Mouse (Mus musculus) CD4-positive, CD25-positive, alpha-beta regulatory T cell, adult 9 weeks (primary cell): ENCODE results near the gene Kat8. TPM values are rescaled to one million over a fixed set of nuclear protein-coding genes. Genes with fewer than 3 reads are reported as not detected.

Experiments used
- polyA plus RNA-seq: library from polyadenylated mRNA; unstranded; fragments of 100-300 nt; shearing (Covaris generic); gene quantifications from one replicate; pipeline ENCODE4 v1.2.1, GENCODE M21; 2017

The Kat8 gene
- 57.8 TPM for polyA plus RNA-seq

DNA sequence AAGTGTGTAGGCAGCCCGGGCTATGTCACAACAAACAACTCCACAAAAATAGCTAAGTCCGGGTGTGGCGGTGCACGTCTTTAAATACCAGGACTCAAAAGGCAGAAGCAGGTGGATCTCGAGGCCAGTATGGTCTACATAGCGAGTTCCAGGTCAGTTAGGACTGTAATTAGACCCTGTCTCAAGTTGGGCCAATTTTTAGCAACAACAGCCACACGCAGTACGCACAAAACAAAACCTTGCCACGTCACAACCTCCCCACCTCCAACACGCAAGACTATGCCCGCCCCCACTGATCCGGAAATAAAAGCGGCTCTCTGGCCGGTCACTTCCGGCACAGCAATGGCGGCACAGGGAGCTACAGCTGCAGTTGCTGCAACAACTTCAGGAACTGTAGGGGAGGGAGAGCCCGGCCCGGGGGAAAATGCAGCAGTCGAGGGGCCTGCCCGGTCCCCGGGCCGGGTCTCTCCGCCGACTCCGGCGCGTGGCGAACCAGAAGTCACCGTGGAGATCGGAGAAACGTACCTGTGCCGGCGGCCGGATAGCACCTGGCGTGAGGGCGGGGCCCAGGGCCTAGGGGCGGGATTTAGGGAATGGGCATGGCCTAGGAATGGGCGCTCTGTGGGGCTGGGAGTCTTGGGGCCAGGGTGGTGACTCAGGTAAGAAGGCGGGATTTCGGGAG is at the start of gene Kat8:
TSS of gene Kat8 (plus strand) at position 327 of the 682 bp plus-strand sequence.

DNA sequence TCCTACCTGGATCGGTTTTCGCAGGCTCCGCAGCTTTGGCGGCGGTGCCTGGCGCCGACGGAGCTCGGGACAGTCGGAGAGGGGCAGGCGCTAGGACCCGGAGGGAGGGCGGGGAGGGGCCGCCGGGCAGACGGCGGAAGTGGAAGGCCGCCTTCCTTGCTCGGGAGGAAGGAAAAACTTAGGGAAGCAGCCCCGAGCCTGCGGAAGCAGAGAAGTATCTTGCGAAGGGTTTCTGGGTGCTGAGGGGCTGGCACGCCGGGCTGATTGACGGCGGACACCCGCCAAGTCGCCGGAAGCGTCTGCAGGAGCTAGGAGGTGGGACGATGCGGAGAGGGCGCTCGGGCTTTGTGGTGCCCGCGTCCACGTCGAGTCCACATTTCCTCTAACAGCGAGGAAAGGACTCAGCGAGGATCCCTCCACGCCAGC is 36.3 kb upstream of the Kat8 start, which contains the start of gene Zfp646:
TSS of gene Zfp646 (plus strand) at position 181 of the 426 bp plus-strand sequence.

DNA sequence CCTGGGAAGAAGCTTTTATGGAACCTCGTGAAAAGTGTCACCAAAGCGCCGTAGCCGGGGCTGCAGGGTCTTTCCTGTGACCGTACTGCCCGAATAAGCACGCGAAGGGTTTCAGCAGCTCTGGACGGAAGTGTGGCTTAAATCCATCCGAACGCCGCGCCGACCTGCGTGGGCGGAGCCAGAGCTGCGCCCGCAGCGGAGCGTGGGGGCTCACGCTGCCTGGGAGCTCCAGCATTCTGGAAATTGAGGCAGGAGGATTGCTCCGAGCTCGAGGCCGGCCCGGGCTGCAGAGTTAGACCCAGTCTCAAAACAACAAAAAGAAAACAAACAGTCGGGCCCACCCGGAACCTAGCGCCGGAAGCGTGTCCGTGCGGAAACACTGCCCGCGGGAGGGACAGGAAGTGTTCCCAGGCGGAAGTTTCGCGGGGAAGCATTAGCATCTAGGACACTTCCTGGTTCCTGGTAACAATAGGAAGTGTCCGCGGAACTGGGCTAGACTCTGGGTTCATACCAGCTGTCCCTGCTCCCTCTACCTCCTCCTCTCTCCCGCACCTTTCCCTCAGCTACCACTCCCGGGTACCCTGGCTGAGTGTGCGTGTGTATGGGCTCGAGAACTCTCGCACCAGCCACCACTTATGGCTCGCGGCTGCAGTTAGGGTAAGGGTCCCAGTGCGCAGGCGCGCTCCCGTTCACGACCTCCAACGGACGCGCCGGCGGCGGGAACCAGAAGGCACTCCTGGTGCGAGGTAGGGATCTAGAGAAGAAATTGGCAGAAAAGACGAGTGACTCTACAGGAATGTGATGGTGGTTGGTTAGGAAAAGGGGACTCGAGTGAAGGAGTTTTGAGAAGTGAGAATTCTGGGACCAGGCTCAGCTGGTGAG is 35.6 kb upstream of the Kat8 start, which contains the start of gene Zfp668:
TSS of gene Zfp668 (minus strand) at position 362 of the 882 bp plus-strand sequence.

DNA sequence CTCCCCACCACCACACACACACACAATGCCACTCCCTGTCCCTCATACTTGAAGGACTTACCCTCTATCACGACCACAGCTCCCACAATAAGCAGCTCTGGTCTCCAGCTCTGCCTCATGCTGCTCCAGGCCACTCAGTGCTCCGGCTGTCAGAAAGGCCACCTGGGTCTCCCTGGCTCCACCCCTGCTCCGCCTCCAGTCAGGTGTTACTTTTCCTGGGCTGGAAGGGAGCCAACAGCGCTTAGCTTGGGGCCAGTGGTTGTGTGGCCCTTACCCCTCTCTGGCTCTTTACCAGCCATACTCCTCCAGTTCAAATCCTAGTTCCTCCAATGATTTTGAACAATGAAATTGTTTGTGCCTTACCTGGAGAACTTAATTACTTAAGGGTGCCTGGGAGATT is 21.5 kb upstream of the Kat8 start, which contains the start of gene Prss53:
TSS of gene Prss53 (minus strand) at position 173 of the 400 bp plus-strand sequence.

DNA sequence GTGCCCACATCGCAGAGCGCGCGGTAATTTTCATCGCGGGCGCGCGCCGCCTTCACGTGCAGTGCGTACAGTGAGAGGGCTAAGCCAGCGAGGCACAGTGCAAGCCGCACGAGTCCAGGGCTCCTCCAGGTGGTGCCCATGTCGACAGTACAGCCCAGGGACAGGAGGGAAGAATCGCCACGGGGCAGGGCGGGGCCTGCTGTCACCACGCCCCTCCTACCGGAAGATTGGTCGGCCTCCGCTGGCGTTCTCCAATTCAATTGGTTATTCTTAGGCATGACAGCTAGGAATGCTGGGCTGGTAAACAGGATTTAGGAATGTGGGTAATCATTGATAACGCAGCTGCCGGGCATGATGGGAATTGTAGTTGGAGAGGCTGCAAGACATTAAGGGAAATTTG is 16.9 kb upstream of the Kat8 start, which contains the start of the genes Gm21974 and Vkorc1:
TSS of gene Gm21974 (minus strand) at position 13 of the 400 bp plus-strand sequence.
TSS of gene Vkorc1 (minus strand) at position 176 of the 400 bp plus-strand sequence.

DNA sequence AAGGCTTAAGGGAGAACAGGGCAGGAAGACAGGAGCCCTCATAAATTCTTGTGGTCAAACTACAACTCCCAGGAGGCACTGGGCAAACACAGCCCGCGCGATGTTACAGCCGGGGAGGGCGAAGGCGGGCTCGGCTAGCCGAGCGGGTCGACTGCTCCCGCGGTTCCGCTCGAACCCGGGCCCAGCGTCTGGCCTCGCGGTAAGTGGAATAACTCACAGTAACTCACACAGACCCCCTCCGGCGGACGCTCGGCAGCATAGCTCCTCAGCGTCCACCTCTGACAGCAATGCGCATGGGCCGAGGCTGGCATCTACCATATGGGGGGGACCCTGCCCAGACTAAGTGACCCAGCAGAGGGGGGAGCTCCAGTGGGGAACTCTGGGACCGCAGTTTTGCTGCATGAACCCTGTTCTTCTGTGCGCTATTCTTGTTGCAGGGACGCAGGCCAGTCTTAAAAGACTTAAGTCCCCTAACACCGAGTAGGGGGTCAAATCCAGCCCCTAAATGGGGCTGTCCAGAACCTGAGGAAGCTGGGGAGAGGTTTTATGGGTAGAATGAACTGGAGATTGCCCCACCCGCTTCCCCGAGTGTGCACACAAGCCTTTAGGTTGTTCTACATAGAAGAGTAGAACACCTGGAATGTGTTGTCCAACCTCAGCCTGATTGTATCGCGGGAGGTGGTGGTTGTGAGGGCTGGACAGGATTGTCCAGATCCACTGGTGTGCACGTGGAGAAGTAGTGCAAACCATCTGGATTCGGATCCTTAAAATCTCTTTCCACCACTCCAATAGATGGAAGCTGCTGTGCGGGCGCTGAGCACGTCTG is 8.1 kb upstream of the Kat8 start, which contains the start of gene Bckdk:
TSS of gene Bckdk (plus strand) at position 112 of the 826 bp plus-strand sequence.

DNA sequence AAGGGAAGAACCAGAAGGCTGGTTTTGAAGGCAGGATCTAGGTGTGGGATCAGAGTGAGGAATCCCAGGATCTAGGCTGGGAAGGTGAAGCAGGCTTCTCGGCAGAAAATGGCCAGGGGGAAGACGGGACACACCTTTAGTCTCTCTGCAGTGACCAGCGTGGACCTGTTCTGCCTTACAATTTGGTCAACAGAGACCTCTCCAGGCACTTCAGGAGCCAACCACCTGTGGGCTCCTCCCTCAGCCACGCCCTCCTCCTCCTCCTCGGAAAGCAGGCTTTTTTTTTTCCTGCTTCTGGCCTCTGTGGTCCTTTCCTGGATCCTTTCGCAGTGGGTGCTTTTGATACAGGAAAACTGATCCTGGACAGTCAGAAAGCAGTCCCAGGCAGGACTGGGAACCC is 17.6 kb downstream of the Kat8 start, which contains the start of gene Prss8:
TSS of gene Prss8 (minus strand) at position 182 of the 400 bp plus-strand sequence.

DNA sequence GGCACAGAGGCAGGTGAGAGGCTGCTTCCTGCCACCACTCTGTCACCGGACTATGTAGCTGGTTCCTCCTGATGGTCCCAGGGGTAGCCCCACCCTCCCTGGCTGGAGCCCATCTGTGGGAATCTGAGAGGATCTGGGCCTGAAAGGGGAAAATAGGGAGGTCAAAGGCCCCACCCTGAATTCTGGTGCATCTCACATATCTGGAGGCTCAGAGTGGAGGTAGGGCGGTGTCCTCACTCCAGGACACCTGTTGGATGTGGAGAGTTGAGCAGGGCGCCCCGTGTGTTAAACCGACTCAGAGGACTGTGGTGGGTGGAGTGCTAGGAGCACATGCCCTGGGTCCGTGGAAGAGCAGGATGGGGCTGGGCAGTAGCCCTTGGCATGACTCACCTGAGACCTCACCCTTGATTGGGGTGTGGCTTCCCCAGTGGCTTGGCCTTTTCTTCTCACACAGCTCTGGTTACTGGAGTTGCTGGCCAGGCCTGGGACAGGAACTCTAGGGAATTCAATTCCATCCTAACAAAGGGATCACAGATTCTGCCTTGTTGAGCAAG is 34.2 kb downstream of the Kat8 start, which contains the start of gene Prss36:
TSS of gene Prss36 (minus strand) at position 256 of the 554 bp plus-strand sequence.

DNA sequence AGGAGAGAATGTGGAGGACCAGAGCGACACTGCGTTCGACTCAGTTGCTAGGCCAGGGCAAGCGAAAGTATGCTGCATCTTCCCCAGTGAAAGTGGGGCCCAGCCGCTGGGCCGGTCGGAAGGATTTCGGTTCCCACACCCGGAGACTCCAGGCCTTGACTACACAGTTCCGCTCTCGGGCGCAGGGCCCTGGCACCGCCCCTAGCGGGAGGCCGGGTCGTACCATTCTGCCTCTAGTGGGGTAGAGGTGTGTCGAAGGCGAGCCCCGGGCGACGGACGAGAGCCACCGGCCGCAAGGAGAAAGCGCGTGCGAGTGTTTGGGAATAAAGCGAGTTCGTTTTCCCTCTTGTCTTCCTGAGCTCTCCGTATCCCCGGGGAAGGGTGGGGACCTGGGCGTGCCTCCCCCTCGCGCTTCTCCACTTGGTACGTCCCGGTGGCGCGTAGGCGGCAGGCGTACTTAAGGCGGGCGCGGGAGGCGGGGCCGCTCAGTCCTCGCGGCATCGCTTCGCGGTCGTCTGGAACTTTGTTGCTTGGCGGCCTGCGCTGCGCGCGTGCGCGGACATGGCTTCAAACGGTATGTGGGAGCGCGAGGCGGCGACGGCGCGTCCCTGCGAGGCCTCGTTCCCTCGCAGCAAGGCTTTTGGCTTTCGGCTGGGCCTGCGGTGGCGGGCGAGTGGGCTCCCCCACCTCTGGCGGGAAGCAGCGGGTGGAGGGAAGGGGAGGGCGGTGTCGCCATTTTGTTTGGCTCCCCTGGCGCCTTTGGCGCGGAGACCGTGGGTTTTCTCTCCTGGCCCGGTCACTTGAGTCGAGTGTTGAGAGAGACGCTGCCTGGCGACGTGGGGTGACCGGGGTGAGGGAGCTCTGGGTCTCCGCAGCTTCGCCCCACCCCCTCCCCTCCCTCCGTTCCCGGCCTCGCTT is 54.9 kb downstream of the Kat8 start, which contains the start of gene Fus:
TSS of gene Fus (plus strand) at position 454 of the 918 bp plus-strand sequence.

Other genes starting within 250 kb of the Kat8 start
- gene Bcl7c, start 203.6 kb upstream of the Kat8 start, polyA plus RNA-seq = 8.8 TPM
- not detected for gene Ctf1, start 199.8 kb upstream of the Kat8 start, polyA plus RNA-seq
- not detected for gene Ctf2, start 180.3 kb upstream of the Kat8 start, polyA plus RNA-seq
- 0.87 TPM for gene Fbxl19, start 168.0 kb upstream of the Kat8 start, polyA plus RNA-seq
- 31.0 TPM for gene Orai3, start 142.7 kb upstream of the Kat8 start, polyA plus RNA-seq
- gene Setd1a, start 135.8 kb upstream of the Kat8 start, polyA plus RNA-seq = 1.8 TPM
- gene Gm49388, start 126.9 kb upstream of the Kat8 start, polyA plus RNA-seq = not detected
- 2.5 TPM for gene Hsd3b7, start 111.9 kb upstream of the Kat8 start, polyA plus RNA-seq
- 174 TPM for gene Stx4a, start 88.2 kb upstream of the Kat8 start, polyA plus RNA-seq
- gene Stx1b, start 88.0 kb upstream of the Kat8 start, polyA plus RNA-seq = 0.15 TPM
- gene Zfp646, start 36.3 kb upstream of the Kat8 start, polyA plus RNA-seq = 57.7 TPM
- 19.7 TPM for gene Zfp668, start 35.7 kb upstream of the Kat8 start, polyA plus RNA-seq
- gene Prss53, start 21.5 kb upstream of the Kat8 start, polyA plus RNA-seq = 0.94 TPM
- gene Gm21974, start 17.1 kb upstream of the Kat8 start, polyA plus RNA-seq = not detected
- gene Vkorc1, start 16.9 kb upstream of the Kat8 start, polyA plus RNA-seq = 63.8 TPM
- gene Bckdk, start 8.4 kb upstream of the Kat8 start, polyA plus RNA-seq = 62.3 TPM
- gene Prss8, start 17.6 kb downstream of the Kat8 start, polyA plus RNA-seq = not detected
- 4.9 TPM for gene Prss36, start 34.2 kb downstream of the Kat8 start, polyA plus RNA-seq
- 203 TPM for gene Fus, start 54.9 kb downstream of the Kat8 start, polyA plus RNA-seq
- 357 TPM for gene Pycard, start 81.4 kb downstream of the Kat8 start, polyA plus RNA-seq
- not detected for gene Trim72, start 91.4 kb downstream of the Kat8 start, polyA plus RNA-seq
- gene Itgam, start 150.1 kb downstream of the Kat8 start, polyA plus RNA-seq = 1.6 TPM
- not detected for gene Gm49368, start 150.2 kb downstream of the Kat8 start, polyA plus RNA-seq
- gene Itgax, start 217.0 kb downstream of the Kat8 start, polyA plus RNA-seq = 0.32 TPM
- gene Itgad, start 241.9 kb downstream of the Kat8 start, polyA plus RNA-seq = 1.8 TPM